Mouse (Mus musculus): Measurements from ENCODE around the gene Snx18. TPM values are rescaled to one million over a fixed set of nuclear protein-coding genes. Genes with fewer than 3 reads are reported as not detected.

The Snx18 gene
- polyA plus RNA-seq, 1 experiment, result 28.6 TPM

DNA sequence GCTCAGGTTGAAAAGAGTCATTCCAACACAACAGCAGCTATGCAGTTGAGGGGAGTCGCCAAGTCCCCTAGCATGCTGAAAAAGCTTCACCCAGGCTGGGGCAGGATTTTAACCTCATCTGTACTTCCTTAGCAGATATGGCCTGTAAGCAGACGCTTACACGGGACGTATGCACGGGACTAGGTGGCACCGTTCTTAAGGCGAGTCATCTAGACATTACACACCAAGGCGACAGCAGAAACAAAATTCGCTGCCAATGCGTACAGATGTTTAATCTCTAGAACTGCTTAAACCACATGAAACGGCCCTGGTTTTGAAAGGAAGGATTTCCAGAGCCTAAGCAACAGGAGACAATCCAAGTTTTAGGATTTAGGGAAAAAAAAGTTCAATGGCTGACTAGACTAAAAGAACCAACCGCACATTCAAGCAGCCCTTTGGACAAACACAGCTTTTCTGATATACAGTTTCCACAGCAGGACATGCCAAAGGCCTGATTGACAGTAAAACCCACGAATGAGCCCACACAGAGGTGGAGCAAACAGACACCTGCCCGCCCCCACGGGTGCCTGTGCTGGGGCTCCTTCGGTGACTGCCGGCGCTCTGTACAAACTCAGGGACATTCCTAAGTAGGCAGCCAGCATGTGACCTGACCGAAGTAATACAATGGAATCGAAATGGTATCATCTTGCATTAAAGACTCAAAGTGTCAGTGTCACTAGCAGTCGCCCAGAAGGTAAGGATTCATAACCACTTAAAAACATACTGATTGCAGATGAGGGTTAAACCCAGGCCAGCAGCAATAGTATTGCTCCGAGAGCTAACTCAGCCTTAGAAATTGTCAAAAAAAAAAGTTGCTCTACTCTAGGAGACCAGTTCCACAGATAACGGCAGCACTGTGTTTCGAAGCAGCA lies 3.5 kb downstream of the Snx18 start:
- Histone ChIP-seq H3K27me3 (ENCODE audit: control insufficient read depth, insufficient read depth, insufficient read length) (no peaks in the 10 kb centered on the region), H3K79me2 (ENCODE audit: control insufficient read depth, insufficient read depth) (peaks cover 85% of the 10 kb centered on the region), H3K36me3 (ENCODE audit: control insufficient read depth, insufficient read depth) (peaks cover 27% of the 10 kb centered on the region), H3K4me3 (ENCODE audit: insufficient read depth, poor library complexity, severe bottlenecking) (peak overlapping the region; percentile 71), H3ac (ENCODE audit: control insufficient read depth, insufficient read length, low read depth) (peak overlapping the region; percentile 76), H3K79me3 (ENCODE audit: low read depth) (peaks cover 81% of the 10 kb centered on the region)
- peak; percentile 70 for TF ChIP-seq USF1 (IDR thresholded peaks at IDR 0.05; ENCODE audit: low read depth)
- TF ChIP-seq MYOG (IDR thresholded peaks at IDR 0.05; ENCODE audit: control insufficient read depth, extremely low read depth, insufficient read length), result no peak

DNA sequence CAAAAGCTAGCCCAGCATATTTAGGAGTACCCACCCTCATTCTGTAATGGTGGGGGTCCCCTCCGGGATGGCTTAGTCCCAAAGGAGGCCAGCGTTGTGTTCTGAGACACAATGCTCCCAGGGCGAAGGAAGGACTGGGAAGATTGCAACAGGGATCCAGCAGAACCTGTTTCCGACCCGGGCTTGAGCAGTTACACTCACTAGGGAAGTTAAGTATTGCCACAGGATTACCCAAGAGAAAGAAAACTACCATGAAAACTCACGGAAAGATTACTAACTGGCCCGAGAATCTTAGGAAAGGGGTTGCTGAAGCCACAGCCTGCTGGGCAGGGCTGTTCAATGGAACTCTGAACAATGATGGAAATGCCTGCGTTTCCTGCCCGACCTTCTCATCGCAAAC lies 4.5 kb downstream of the Snx18 start:
- H3K79me2 ChIP-seq (ENCODE audit: control insufficient read depth, insufficient read depth), result peaks cover 95% of the 10 kb centered on the region
- no peak for TF ChIP-seq MYOD1 (IDR thresholded peaks at IDR 0.05; ENCODE audit: control insufficient read depth, insufficient read length, low read depth)
- no peak for TF ChIP-seq CTCF (IDR thresholded peaks at IDR 0.05; ENCODE audit: control insufficient read depth, insufficient read depth, insufficient read length)
- TF ChIP-seq MAX (IDR thresholded peaks at IDR 0.05), result no peak
- no peak for TF ChIP-seq CEBPB (IDR thresholded peaks at IDR 0.05; ENCODE audit: low read depth)
- H3K27me3 ChIP-seq (ENCODE audit: control insufficient read depth, insufficient read depth, insufficient read length), result no peaks in the 10 kb centered on the region
- H3ac ChIP-seq (ENCODE audit: control insufficient read depth, insufficient read length, low read depth), result no peak overlapping the region
- H3K36me3 ChIP-seq (ENCODE audit: control insufficient read depth, insufficient read depth), result peaks cover 34% of the 10 kb centered on the region
- no peak overlapping the region for H3K4me3 ChIP-seq (ENCODE audit: insufficient read depth, poor library complexity, severe bottlenecking)
- H3K79me3 ChIP-seq (ENCODE audit: low read depth), result peaks cover 91% of the 10 kb centered on the region

DNA sequence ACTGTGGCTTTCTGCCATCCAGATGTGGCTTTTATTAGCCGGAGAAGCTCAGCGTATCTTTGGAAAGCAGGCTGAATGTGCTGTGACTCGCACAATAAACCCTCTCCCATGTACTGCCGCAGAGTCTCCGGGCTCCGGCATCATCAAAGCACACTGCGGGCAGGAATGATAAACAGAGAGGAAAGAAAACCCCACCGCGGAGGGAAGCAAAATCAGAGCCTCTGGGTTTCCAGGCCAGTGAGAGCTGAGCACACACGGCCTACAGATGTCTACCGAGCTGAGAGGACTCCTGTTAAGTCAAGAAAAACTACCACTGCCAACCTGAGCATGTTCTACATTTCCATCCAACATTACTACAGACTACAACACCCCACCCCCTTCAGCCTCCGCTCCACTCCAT lies 5.0 kb downstream of the Snx18 start:
- Histone ChIP-seq H3K27me3 (ENCODE audit: control insufficient read depth, insufficient read depth, insufficient read length) (no peaks in the 10 kb centered on the region), H3K79me3 (ENCODE audit: low read depth) (peaks cover 96% of the 10 kb centered on the region), H3K79me2 (ENCODE audit: control insufficient read depth, insufficient read depth) (peaks cover 100% of the 10 kb centered on the region), H3K4me3 (ENCODE audit: insufficient read depth, poor library complexity, severe bottlenecking) (no peak overlapping the region), H3ac (ENCODE audit: control insufficient read depth, insufficient read length, low read depth) (no peak overlapping the region), H3K36me3 (ENCODE audit: control insufficient read depth, insufficient read depth) (peaks cover 36% of the 10 kb centered on the region)
- TF ChIP-seq USF1 (IDR thresholded peaks at IDR 0.05; ENCODE audit: low read depth) (no peak), MYOD1 (IDR thresholded peaks at IDR 0.05; ENCODE audit: control insufficient read depth, insufficient read length, low read depth) (no peak), MAX (IDR thresholded peaks at IDR 0.05) (no peak), CEBPB (IDR thresholded peaks at IDR 0.05; ENCODE audit: low read depth) (no peak), MYOG (IDR thresholded peaks at IDR 0.05; ENCODE audit: control insufficient read depth, extremely low read depth, insufficient read length) (no peak), CTCF (IDR thresholded peaks at IDR 0.05; ENCODE audit: control insufficient read depth, insufficient read depth, insufficient read length) (no peak), FOSL1 (IDR thresholded peaks at IDR 0.05; ENCODE audit: insufficient read depth, low read length, poor library complexity, severe bottlenecking) (no peak)

DNA sequence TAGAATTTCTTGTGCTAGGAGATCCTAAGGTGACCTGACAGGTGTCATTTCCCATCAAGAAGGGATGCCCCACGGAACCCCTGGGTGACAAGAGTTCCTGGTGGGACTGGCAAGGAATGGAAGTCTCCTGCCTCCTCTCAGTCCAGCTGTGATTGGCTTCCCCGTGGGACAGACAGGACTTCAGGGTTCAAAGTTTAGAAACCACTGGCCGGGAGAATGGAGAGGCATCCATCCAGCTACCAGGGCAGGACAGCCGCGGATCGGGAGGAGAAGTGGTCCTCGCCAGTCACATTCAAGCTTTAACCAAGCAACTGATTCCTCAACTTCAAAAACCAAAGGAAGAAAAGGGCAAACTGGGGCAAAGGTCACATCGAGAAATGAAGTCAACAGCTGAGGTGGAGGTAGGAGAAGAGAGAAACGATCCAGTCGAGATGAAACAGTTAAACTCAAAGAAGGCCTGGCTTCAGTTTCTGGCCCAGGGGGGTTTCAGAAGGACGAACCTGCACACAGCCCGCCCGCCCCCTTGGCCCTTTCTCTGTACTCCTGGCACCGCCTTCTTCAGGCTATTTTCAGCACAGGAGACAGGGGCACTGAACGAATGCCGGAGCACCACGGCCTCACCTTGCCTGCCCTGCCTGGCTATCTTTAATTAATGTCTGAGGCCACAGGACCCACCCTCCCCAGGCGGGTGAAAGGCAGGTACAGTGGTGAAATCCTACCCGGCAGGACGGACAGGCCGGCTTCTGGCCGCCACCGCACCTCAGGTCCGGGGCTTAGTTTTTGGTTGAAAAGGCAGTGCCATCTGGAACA lies 6.0 kb downstream of the Snx18 start:
- H3K4me3 ChIP-seq (ENCODE audit: insufficient read depth, poor library complexity, severe bottlenecking), result no peak overlapping the region
- no peaks in the 10 kb centered on the region for H3K27me3 ChIP-seq (ENCODE audit: control insufficient read depth, insufficient read depth, insufficient read length)
- H3ac ChIP-seq (ENCODE audit: control insufficient read depth, insufficient read length, low read depth), result no peak overlapping the region
- H3K36me3 ChIP-seq (ENCODE audit: control insufficient read depth, insufficient read depth), result peaks cover 45% of the 10 kb centered on the region
- peaks cover 100% of the 10 kb centered on the region for H3K79me2 ChIP-seq (ENCODE audit: control insufficient read depth, insufficient read depth)
- TF ChIP-seq CTCF (IDR thresholded peaks at IDR 0.05; ENCODE audit: control insufficient read depth, insufficient read depth, insufficient read length), result no peak
- TF ChIP-seq MAX (IDR thresholded peaks at IDR 0.05), result no peak
- no peak for TF ChIP-seq FOSL1 (IDR thresholded peaks at IDR 0.05; ENCODE audit: insufficient read depth, low read length, poor library complexity, severe bottlenecking)
- TF ChIP-seq CEBPB (IDR thresholded peaks at IDR 0.05; ENCODE audit: low read depth), result no peak
- no peak for TF ChIP-seq USF1 (IDR thresholded peaks at IDR 0.05; ENCODE audit: low read depth)
- TF ChIP-seq MYOG (IDR thresholded peaks at IDR 0.05; ENCODE audit: control insufficient read depth, extremely low read depth, insufficient read length), result no peak
- TF ChIP-seq MYOD1 (IDR thresholded peaks at IDR 0.05; ENCODE audit: control insufficient read depth, insufficient read length, low read depth), result no peak
- H3K79me3 ChIP-seq (ENCODE audit: low read depth), result peaks cover 100% of the 10 kb centered on the region

DNA sequence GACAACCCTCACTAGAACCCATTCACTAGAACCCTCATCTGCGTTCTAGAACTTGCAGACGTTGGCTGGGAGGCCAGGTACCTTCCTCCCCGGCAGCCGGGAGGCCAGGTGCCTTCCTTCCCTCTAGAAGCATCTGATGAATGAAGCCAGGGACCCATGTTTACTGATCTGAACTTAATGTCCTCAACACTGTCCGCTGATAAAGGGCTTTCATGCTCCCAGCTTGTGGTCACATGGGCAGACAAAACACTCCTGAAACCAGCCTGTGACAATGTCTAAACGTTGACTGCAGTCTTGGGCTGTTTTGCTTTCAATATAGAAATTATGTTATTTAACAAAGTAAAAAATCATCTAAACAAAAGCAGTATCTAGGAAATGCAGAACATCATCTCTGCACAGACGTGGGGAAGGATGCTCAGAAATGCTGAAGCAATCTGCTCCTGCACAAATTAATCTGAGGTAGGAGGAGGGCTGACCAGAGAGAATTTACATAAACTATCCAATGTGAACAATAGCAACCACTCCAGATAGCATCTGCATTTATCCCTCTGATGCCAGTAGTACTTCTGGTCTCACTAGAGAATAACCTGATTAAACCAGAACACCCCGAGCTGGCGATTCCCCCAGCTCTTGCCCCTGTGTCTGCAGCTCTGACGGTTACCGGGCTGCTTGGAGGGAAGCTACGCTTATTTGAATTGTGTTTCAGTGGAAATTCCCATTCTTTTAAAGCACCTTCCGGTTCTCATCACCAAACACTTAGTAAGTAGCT lies 7.4 kb downstream of the Snx18 start:
- peaks cover 47% of the 10 kb centered on the region for H3K36me3 ChIP-seq (ENCODE audit: control insufficient read depth, insufficient read depth)
- H3K4me3 ChIP-seq (ENCODE audit: insufficient read depth, poor library complexity, severe bottlenecking), result no peak overlapping the region
- no peak overlapping the region for H3ac ChIP-seq (ENCODE audit: control insufficient read depth, insufficient read length, low read depth)
- peaks cover 100% of the 10 kb centered on the region for H3K79me2 ChIP-seq (ENCODE audit: control insufficient read depth, insufficient read depth)
- H3K27me3 ChIP-seq (ENCODE audit: control insufficient read depth, insufficient read depth, insufficient read length), result no peaks in the 10 kb centered on the region
- TF ChIP-seq MAX (IDR thresholded peaks at IDR 0.05), result no peak
- TF ChIP-seq MYOG (IDR thresholded peaks at IDR 0.05; ENCODE audit: control insufficient read depth, extremely low read depth, insufficient read length), result no peak
- TF ChIP-seq MYOD1 (IDR thresholded peaks at IDR 0.05; ENCODE audit: control insufficient read depth, insufficient read length, low read depth), result no peak
- no peak for TF ChIP-seq CTCF (IDR thresholded peaks at IDR 0.05; ENCODE audit: control insufficient read depth, insufficient read depth, insufficient read length)
- no peak for TF ChIP-seq FOSL1 (IDR thresholded peaks at IDR 0.05; ENCODE audit: insufficient read depth, low read length, poor library complexity, severe bottlenecking)
- no peak for TF ChIP-seq CEBPB (IDR thresholded peaks at IDR 0.05; ENCODE audit: low read depth)
- no peak for TF ChIP-seq USF1 (IDR thresholded peaks at IDR 0.05; ENCODE audit: low read depth)
- peaks cover 100% of the 10 kb centered on the region for H3K79me3 ChIP-seq (ENCODE audit: low read depth)
